Mouse (Mus musculus): Measurements from ENCODE around the gene Phldb1. TPM values are rescaled to one million over a fixed set of nuclear protein-coding genes. Genes with fewer than 3 reads are reported as not detected.

The Phldb1 gene
- polyA plus RNA-seq, 1 experiment, result 37.6 TPM

DNA sequence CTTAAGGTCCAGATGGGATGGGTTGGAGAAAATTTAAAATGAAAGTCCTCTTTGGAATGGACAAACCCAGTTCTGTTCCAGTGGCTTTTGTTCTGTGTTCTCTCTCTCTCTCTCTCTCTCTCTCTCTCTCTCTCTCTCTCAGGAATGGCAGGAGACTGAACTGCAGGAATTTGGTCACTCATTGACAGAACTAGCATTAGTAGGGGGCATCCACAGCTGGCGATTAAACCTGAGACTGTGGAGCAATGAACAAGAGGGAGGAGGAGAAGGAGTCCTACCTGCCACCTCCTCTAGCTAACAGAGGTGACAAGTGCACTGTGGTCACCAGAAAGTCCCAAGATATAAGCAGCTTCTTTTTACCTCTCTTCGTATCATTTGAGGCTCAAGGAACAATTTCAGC is 1.3 kb upstream of the Phldb1 start:
- WGBS, result 39% methylated on average over 2 of the region's 2 CpGs
- Histone ChIP-seq H3K4me1 (ENCODE audit: control insufficient read depth, insufficient read depth, low read length) (peaks cover 19% of the 10 kb centered on the region), H3K4me3 (ENCODE audit: insufficient read depth, low read depth, low read length) (no peak overlapping the region), H3K27me3 (replicated peaks; ENCODE audit: control insufficient read depth, insufficient read depth, low read length) (no peaks in the 10 kb centered on the region), H3K27ac (ENCODE audit: insufficient read depth, low read depth, low read length) (peak overlapping the region; percentile 60), H3K36me3 (ENCODE audit: control insufficient read depth, insufficient read depth, low read length) (no peaks in the 10 kb centered on the region)
- peak; percentile 79 for DNase-seq
- TF ChIP-seq POLR2A (IDR thresholded peaks at IDR 0.05; ENCODE audit: low read depth, low read length), result no peak
- no peak for TF ChIP-seq CTCF (conservative IDR thresholded peaks at IDR 0.05; ENCODE audit: insufficient read depth, insufficient read length, low read depth, low read length)

- TF ChIP-seq CTCF (conservative IDR thresholded peaks at IDR 0.05; ENCODE audit: insufficient read depth, insufficient read length, low read depth, low read length) (no peak), POLR2A (IDR thresholded peaks at IDR 0.05; ENCODE audit: low read depth, low read length) (no peak)
- no peaks in the 10 kb centered on the region for H3K27me3 ChIP-seq (replicated peaks; ENCODE audit: control insufficient read depth, insufficient read depth, low read length)
- no peak overlapping the region for H3K4me3 ChIP-seq (ENCODE audit: insufficient read depth, low read depth, low read length)
- 42% methylated on average over 6 of the region's 6 CpGs for WGBS
- peaks cover 19% of the 10 kb centered on the region for H3K4me1 ChIP-seq (ENCODE audit: control insufficient read depth, insufficient read depth, low read length)
- no peaks in the 10 kb centered on the region for H3K36me3 ChIP-seq (ENCODE audit: control insufficient read depth, insufficient read depth, low read length)
- H3K27ac ChIP-seq (ENCODE audit: insufficient read depth, low read depth, low read length), result peak overlapping the region; percentile 60
- no peak for DNase-seq
These were observed 888 bp upstream of the Phldb1 start for GRCm38 (mm10) chr9:44735886-44736285.

DNA sequence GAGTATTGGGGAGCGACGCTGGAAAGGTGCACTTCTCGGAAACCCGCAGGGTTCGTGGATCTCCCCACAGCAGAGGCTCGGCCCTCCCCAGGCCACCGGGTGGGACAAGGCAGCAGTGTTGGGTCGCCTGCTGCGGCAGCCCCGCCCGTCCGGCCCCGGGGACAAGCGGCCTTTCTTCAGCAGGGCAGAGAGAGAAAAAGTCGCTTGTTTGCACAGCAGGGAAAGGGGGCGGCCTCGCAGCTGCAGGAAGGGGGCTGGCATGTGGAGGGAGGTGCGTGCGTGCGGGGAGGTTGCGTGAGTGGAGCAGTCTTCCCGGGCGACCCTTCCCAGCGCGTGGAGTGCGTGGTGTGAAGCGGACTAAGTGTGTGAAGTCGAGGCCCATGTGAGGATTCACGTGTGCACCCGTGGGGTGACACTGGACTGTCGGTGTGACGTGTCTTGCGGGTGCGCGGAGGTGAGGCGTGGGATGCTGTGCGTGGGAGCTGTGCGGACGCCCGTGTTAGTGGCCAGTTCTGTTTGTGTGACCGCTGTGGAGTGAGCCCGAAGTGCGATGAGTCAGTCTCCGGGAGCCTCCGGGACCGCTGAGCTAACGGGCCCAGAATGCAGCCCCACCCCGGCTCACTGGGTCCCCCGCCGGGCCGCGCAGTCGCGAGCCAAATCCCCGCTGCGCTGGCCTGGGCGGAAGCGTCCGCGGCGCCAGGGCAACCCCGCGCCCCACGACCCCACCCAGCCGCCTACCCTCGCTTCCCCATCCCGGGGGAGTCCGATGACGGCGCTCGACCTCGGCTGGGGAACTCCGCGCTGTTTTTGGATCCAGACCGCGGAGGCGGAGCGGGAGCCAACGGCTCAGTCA is 1.1 kb downstream of the Phldb1 start:
- WGBS, result 16% methylated on average over 79 of the region's 79 CpGs

DNA sequence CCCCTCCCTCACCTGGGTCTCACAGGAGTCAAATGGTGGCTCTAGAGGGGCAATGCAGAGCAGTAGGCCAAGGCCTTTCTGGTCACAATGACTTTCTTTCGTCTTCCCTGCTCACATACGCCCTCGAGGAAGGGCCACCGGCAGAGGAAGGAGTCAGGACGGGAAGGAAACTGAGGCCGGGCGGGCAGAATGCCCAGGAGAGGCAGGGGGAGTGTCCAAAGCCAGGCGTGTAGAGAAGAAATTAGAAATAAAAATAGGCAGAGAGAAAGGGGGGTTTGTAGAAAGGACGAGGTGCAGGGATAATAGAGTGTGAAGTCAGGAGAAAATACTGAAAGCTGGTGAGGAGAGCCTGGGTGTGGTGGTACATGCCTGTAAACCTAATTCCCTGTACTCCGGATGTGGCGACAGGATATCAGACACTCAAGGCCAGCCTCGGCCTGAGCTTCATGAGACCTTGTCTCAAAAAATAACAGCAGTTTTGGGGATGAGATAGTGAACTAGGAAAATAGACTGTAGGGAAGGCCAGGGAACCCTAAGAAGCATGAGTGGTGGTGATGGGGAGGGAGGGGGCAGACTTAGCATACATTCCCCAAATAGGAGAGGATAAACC is 2.0 kb downstream of the Phldb1 start:
- 69% methylated on average over 12 of the region's 12 CpGs for WGBS
- Histone ChIP-seq H3K27ac (ENCODE audit: insufficient read depth, low read depth, low read length) (peak overlapping the region; percentile 29), H3K27me3 (replicated peaks; ENCODE audit: control insufficient read depth, insufficient read depth, low read length) (no peaks in the 10 kb centered on the region), H3K4me1 (ENCODE audit: control insufficient read depth, insufficient read depth, low read length) (peaks cover 19% of the 10 kb centered on the region), H3K36me3 (ENCODE audit: control insufficient read depth, insufficient read depth, low read length) (no peaks in the 10 kb centered on the region), H3K4me3 (ENCODE audit: insufficient read depth, low read depth, low read length) (peak overlapping the region; percentile 76; the same call in 1 of the 2 replicates)
- peak; percentile 62 for DNase-seq
- TF ChIP-seq POLR2A (IDR thresholded peaks at IDR 0.05; ENCODE audit: low read depth, low read length), result no peak
- TF ChIP-seq CTCF (conservative IDR thresholded peaks at IDR 0.05; ENCODE audit: insufficient read depth, insufficient read length, low read depth, low read length), result no peak

More for the DNA sequence above, 1.1 kb downstream of the Phldb1 start:
- Histone ChIP-seq H3K27me3 (replicated peaks; ENCODE audit: control insufficient read depth, insufficient read depth, low read length) (no peaks in the 10 kb centered on the region), H3K4me3 (ENCODE audit: insufficient read depth, low read depth, low read length) (peak overlapping the region; percentile 76), H3K27ac (ENCODE audit: insufficient read depth, low read depth, low read length) (peak overlapping the region; percentile 46), H3K4me1 (ENCODE audit: control insufficient read depth, insufficient read depth, low read length) (peaks cover 19% of the 10 kb centered on the region), H3K36me3 (ENCODE audit: control insufficient read depth, insufficient read depth, low read length) (no peaks in the 10 kb centered on the region)
- TF ChIP-seq CTCF (conservative IDR thresholded peaks at IDR 0.05; ENCODE audit: insufficient read depth, insufficient read length, low read depth, low read length) (no peak), POLR2A (IDR thresholded peaks at IDR 0.05; ENCODE audit: low read depth, low read length) (no peak)
- DNase-seq, result peak; percentile 66

DNA sequence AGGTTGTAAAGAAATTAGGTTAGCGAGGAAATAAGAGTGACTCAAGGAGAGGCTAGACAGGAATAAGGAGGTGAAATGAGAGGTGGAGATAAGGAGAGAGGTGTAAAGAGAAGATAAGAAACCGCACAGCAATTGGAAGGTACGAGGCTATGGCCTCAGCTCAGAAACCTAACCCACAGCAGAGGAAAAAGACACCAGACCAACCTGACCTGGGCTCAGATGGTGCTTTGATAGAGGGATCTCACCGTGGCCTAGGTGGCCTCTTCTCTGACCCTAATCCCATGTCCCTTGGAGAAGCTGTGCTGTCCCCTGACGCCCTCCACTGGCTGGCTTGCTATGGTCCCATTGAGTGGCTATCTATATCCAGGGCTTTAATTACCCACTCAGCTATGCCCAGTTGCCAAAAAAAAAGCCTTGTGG is 2.9 kb downstream of the Phldb1 start:
- Histone ChIP-seq H3K27me3 (replicated peaks; ENCODE audit: control insufficient read depth, insufficient read depth, low read length) (no peaks in the 10 kb centered on the region), H3K27ac (ENCODE audit: insufficient read depth, low read depth, low read length) (no peak overlapping the region), H3K36me3 (ENCODE audit: control insufficient read depth, insufficient read depth, low read length) (no peaks in the 10 kb centered on the region), H3K4me1 (ENCODE audit: control insufficient read depth, insufficient read depth, low read length) (peaks cover 16% of the 10 kb centered on the region), H3K4me3 (ENCODE audit: insufficient read depth, low read depth, low read length) (no peak overlapping the region)
- no peak for TF ChIP-seq CTCF (conservative IDR thresholded peaks at IDR 0.05; ENCODE audit: insufficient read depth, insufficient read length, low read depth, low read length)
- TF ChIP-seq POLR2A (IDR thresholded peaks at IDR 0.05; ENCODE audit: low read depth, low read length), result no peak
- 86% methylated on average over 5 of the region's 5 CpGs for WGBS
- DNase-seq, result no peak

GRCm38 (mm10) chr9:44727441-44727840 is 7.6 kb downstream of the Phldb1 start:
- no peak overlapping the region for H3K27ac ChIP-seq (ENCODE audit: insufficient read depth, low read depth, low read length)
- H3K4me1 ChIP-seq (ENCODE audit: control insufficient read depth, insufficient read depth, low read length), result peaks cover 9% of the 10 kb centered on the region
- WGBS, result 58% methylated on average over 5 of the region's 5 CpGs
- no peak overlapping the region for H3K4me3 ChIP-seq (ENCODE audit: insufficient read depth, low read depth, low read length)
- DNase-seq, result no peak
- no peaks in the 10 kb centered on the region for H3K36me3 ChIP-seq (ENCODE audit: control insufficient read depth, insufficient read depth, low read length)
- TF ChIP-seq CTCF (conservative IDR thresholded peaks at IDR 0.05; ENCODE audit: insufficient read depth, insufficient read length, low read depth, low read length) (no peak), POLR2A (IDR thresholded peaks at IDR 0.05; ENCODE audit: low read depth, low read length) (no peak)
- H3K27me3 ChIP-seq (replicated peaks; ENCODE audit: control insufficient read depth, insufficient read depth, low read length), result no peaks in the 10 kb centered on the region

All from kidney, adult 2 months (tissue).